ENCODE assay signal across 8 mouse cellular contexts in genomic region chr15:98762670-98763529, GRCm38 (mm10). TPM values are rescaled to one million over a fixed set of nuclear protein-coding genes. Genes with fewer than 3 reads are reported as not detected.
DNase-seq lines count a peak whose midpoint lies in the region; ATAC-seq and TF ChIP-seq lines count a peak whose summit lies in the region.

Arf3 (minus strand) TSS chr15:98763214.

- peaks cover 2 to 3% of the 10 kb centered on the region in 2 experiments; a peak in 2 of 4 replicates for H3K4me1 ChIP-seq in ES-E14 (ENCODE audit: control insufficient read depth in 2 of 2, insufficient read depth in 2 of 2, low read length in 2 of 2, poor library complexity in 1 of 2)
- H3K4me1 ChIP-seq in forebrain, embryonic 16.5 days (replicated peaks; ENCODE audit: control insufficient read depth, insufficient read depth, low read length), result peaks cover 18% of the 10 kb centered on the region
- no peaks in the 10 kb centered on the region; the same call in 1 of the 2 replicates for H3K4me1 ChIP-seq in lung, embryonic 14.5 days (ENCODE audit: insufficient read depth)
- peaks cover 17% of the 10 kb centered on the region for H3K4me1 ChIP-seq in olfactory bulb, adult 2 months (ENCODE audit: control insufficient read depth, insufficient read depth, low read length)
- peaks cover 18% of the 10 kb centered on the region for H3K4me1 ChIP-seq in thymus, adult 2 months (replicated peaks; ENCODE audit: control insufficient read depth, insufficient read depth, low read length)

- H3K36me3 ChIP-seq in ES-E14 (ENCODE audit: control insufficient read depth, insufficient read depth, low read length, poor library complexity, severe bottlenecking), result peaks cover 2% of the 10 kb centered on the region
- 0 out of 2 replicates have a peak, but pooled peaks cover 2% of the 10 kb centered on the region for H3K36me3 ChIP-seq in forebrain, embryonic 16.5 days (ENCODE audit: control insufficient read depth, insufficient read depth)
- H3K36me3 ChIP-seq in lung, embryonic 14.5 days (ENCODE audit: insufficient read depth), result peaks cover 18% of the 10 kb centered on the region; the same call in 1 of the 2 replicates
- 0 out of 2 replicates have a peak, but pooled peaks cover 3% of the 10 kb centered on the region for H3K36me3 ChIP-seq in thymus, adult 2 months (ENCODE audit: control insufficient read depth, insufficient read depth, low read length)

- 0 out of 2 replicates have a peak, but pooled peaks cover 3% of the 10 kb centered on the region for H3K27me3 ChIP-seq in forebrain, embryonic 16.5 days (replicated peaks; ENCODE audit: control insufficient read depth, insufficient read depth, low read length)
- H3K27me3 ChIP-seq in lung, embryonic 14.5 days (ENCODE audit: insufficient read depth, low read length), result no peaks in the 10 kb centered on the region
- H3K27me3 ChIP-seq in thymus, adult 2 months (ENCODE audit: control insufficient read depth, insufficient read depth, low read length), result no peaks in the 10 kb centered on the region

- no peak for TF ChIP-seq CTCF in layer of hippocampus, adult 2 months (conservative IDR thresholded peaks at IDR 0.05)
- no peak; the same call in 1 of the 2 replicates for TF ChIP-seq CTCF in lung, embryonic 14.5 days (IDR thresholded peaks at IDR 0.05; ENCODE audit: low read depth)
- TF ChIP-seq CTCF in olfactory bulb, adult 2 months (IDR thresholded peaks at IDR 0.05; ENCODE audit: insufficient read depth, low read depth, low read length), result no peak
- TF ChIP-seq CTCF in thymus, adult 2 months (IDR thresholded peaks at IDR 0.05; ENCODE audit: borderline replicate concordance, control insufficient read depth, extremely low read depth, insufficient read depth, low read length, poor library complexity), result peak; percentile 69

- peak within 1 kb of the TSS; percentile 64 for H3K27ac ChIP-seq in ES-E14 (ENCODE audit: insufficient read depth, low read depth, low read length, poor library complexity, severe bottlenecking)
- H3K27ac ChIP-seq in forebrain, embryonic 16.5 days (ENCODE audit: low read length), result peak within 1 kb of the TSS; percentile 92
- H3K27ac ChIP-seq in layer of hippocampus, adult 2 months, result peak within 1 kb of the TSS; percentile 93
- peak within 1 kb of the TSS; percentile 80; the same call in 1 of the 2 replicates for H3K27ac ChIP-seq in lung, embryonic 14.5 days (ENCODE audit: low read depth)
- H3K27ac ChIP-seq in olfactory bulb, adult 2 months (ENCODE audit: insufficient read depth, low read depth, low read length), result peak within 1 kb of the TSS; percentile 95
- H3K27ac ChIP-seq in thymus, adult 2 months (ENCODE audit: control insufficient read depth, insufficient read depth, low read length), result peak within 1 kb of the TSS; percentile 5; the same call in 1 of the 2 replicates

- intact Hi-C loops in heart, postnatal 36 days (cut with DNase I), result no loop called here

- H3K9ac ChIP-seq in ES-E14 (ENCODE audit: insufficient read depth, low read depth, low read length, poor library complexity, severe bottlenecking), result peak within 1 kb of the TSS; percentile 97
- H3K9ac ChIP-seq in forebrain, embryonic 16.5 days (replicated peaks; ENCODE audit: low read depth, low read length), result peak within 1 kb of the TSS; percentile 96
- peak within 1 kb of the TSS; percentile 83 for H3K9ac ChIP-seq in lung, embryonic 14.5 days

- DNase-seq in ES-E14 (ENCODE audit: low read depth, low spot score), result peak; percentile 88
- DNase-seq in cerebellum, adult 11-12 months, result peak; percentile 92
- DNase-seq in heart, postnatal 36 days, result peak; percentile 96 to 97
- peak; percentile 96 to 97 for DNase-seq in layer of hippocampus, adult 2 months (ENCODE audit: low spot score in 2 of 2)
- DNase-seq in lung, embryonic 14.5 days, result peak; percentile 97
- peak; percentile 99 for DNase-seq in thymus, adult 2 months

- peak; percentile 94 for TF ChIP-seq POLR2A in olfactory bulb, adult 2 months (IDR thresholded peaks at IDR 0.05; ENCODE audit: insufficient read depth, low read depth, low read length)
- peak; percentile 91 for TF ChIP-seq POLR2A in thymus, adult 2 months (IDR thresholded peaks at IDR 0.05; ENCODE audit: control insufficient read depth, extremely low read depth, insufficient read depth, low read length, poor library complexity)

- in situ Hi-C loops in ES-E14 (cut with MboI; ENCODE audit: low sequenced_read_pairs in 2 of 2, unreplicated experiment in 2 of 2), result no loop called here

- peak within 1 kb of the TSS; percentile 83 for H3K4me2 ChIP-seq in forebrain, embryonic 16.5 days (ENCODE audit: low read length)
- peak within 1 kb of the TSS; percentile 91 for H3K4me2 ChIP-seq in lung, embryonic 14.5 days

- H3K9me3 ChIP-seq in ES-E14 (ENCODE audit: control insufficient read depth, insufficient read depth, low read depth, low read length), result no peaks in the 10 kb centered on the region
- no peaks in the 10 kb centered on the region for H3K9me3 ChIP-seq in forebrain, embryonic 16.5 days (ENCODE audit: control insufficient read depth, low read length)
- H3K9me3 ChIP-seq in lung, embryonic 14.5 days (ENCODE audit: low read depth, low read length), result no peaks in the 10 kb centered on the region

- under 1% methylated on average over 67 of the region's 76 CpGs for WGBS in forebrain, embryonic 16.5 days
- under 1% methylated on average over 71 of the region's 76 CpGs for WGBS in lung, embryonic 14.5 days
- under 1% methylated on average over 66 of the region's 76 CpGs for WGBS in olfactory bulb, adult 2 months
- under 1% methylated on average over 75 of the region's 76 CpGs for WGBS in thymus, adult 2 months

- H3K4me3 ChIP-seq in ES-E14 (ENCODE audit: insufficient read depth in 1 of 2, low read depth in 1 of 2, low read length in 2 of 2, poor library complexity in 1 of 2, severe bottlenecking in 1 of 2), result peak within 1 kb of the TSS; percentile 69 to 99
- H3K4me3 ChIP-seq in forebrain, embryonic 16.5 days (replicated peaks; ENCODE audit: low read length), result peak within 1 kb of the TSS; percentile 98
- H3K4me3 ChIP-seq in layer of hippocampus, adult 2 months, result peak within 1 kb of the TSS; percentile 97
- H3K4me3 ChIP-seq in lung, embryonic 14.5 days (ENCODE audit: low read depth, low read length), result peak within 1 kb of the TSS; percentile 99
- H3K4me3 ChIP-seq in olfactory bulb, adult 2 months (ENCODE audit: insufficient read depth, low read depth, low read length), result peak within 1 kb of the TSS; percentile 95
- peak within 1 kb of the TSS; percentile 66 for H3K4me3 ChIP-seq in thymus, adult 2 months (ENCODE audit: control insufficient read depth, insufficient read depth, low read length)

- peak; percentile 97 for ATAC-seq in forebrain, embryonic 16.5 days
- peak; percentile 96 for ATAC-seq in lung, embryonic 14.5 days (ENCODE audit: insufficient read depth)

TF ChIP-seq in ES-E14, 5 proteins besides CTCF, POLR2A, EP300 and RAD21:
- TF ChIP-seq ZC3H11A (IDR thresholded peaks at IDR 0.05; ENCODE audit: borderline replicate concordance, low read depth, low read length) (no peak), HCFC1 (IDR thresholded peaks at IDR 0.05; ENCODE audit: borderline replicate concordance, insufficient read depth, low read length) (no peak), MAFK (IDR thresholded peaks at IDR 0.05; ENCODE audit: insufficient read depth, low read depth, low read length) (no peak), CHD2 (IDR thresholded peaks at IDR 0.05; ENCODE audit: low read depth, low read length) (peak; percentile 99), ZNF384 (IDR thresholded peaks at IDR 0.05; ENCODE audit: low read depth, low read length) (no peak)

RNA-seq across cellular contexts. Expression of gene Arf3, which starts in this region (rescaled TPM):
- 26.2 and 41.2 TPM in 2 replicates for total RNA-seq in ES-E14 (2012; rRNA removed)
- polyA plus RNA-seq in forebrain, embryonic 16.5 days (2015; fragmentation: Nextera tagmentation; extraction: Ambion mirVana), result 82.6 and 99.9 TPM in 2 replicates
- total RNA-seq in heart, postnatal 36 days (2021), result 10 to 100 TPM; 20.8 to 20.9 TPM
- total RNA-seq in layer of hippocampus, adult 2 months (2021), result 100 to 1,000 TPM; 820 to 852 TPM
- polyA plus RNA-seq in lung, embryonic 14.5 days (2014; fragmentation: Nextera tagmentation; extraction: Ambion mirVana), result 35.4 and 42.5 TPM in 2 replicates
- polyA plus RNA-seq in olfactory bulb, adult 2 months (2012; ENCODE audit: insufficient read depth, insufficient read length, low replicate concordance, missing spikeins), result 167 TPM in 1 of 2 replicates, not detected in the other
- polyA plus RNA-seq in thymus, adult 2 months (2012; rRNA removed), result 165 and 182 TPM in 2 replicates

Comparison
In these comparisons a context has a peak if more than half of its experiments do, and no peak if none do; other contexts are left out.
1. Peak in every context shown above with its lines: DNase-seq, ATAC-seq, H3K4me3 ChIP-seq and H3K27ac ChIP-seq.
2. RNA of gene Arf3 (total RNA-seq): 820 to 852 TPM in layer of hippocampus, adult 2 months; 26.2 to 41.2 TPM in ES-E14 and 20.8 to 20.9 TPM in heart, postnatal 36 days; every median in the first group is over 10 times any median in the second.
3. H3K27ac ChIP-seq: peak in every context shown above with its lines; median percentile 95 in olfactory bulb, adult 2 months; 93 in layer of hippocampus, adult 2 months; 92 in forebrain, embryonic 16.5 days; 80 in lung, embryonic 14.5 days; 64 in ES-E14; 5 in thymus, adult 2 months.